Mouse (Mus musculus): ENCODE results near the gene Sucla2. TPM values are rescaled to one million over a fixed set of nuclear protein-coding genes. Genes with fewer than 3 reads are reported as not detected.
A peak's percentile ranks its signal among the peaks of the same experiment; 100 is the strongest.
"Not testable (repeated sequence)": the region's sequence is repeated elsewhere in the genome, so short reads cannot be mapped to it uniquely, and the experiment has no call there.

The Sucla2 gene
- total and polyA plus RNA-seq, 2 experiments from 2014 or later = 95.7 to 144 TPM

GRCm38 (mm10) chr14:73548051-73548450 lies 22.9 kb downstream of the Sucla2 start, which contains the start of gene Nudt15:
Gene Nudt15, minus strand, starts transcription at chr14:73548242.
- 92% methylated on average over 3 of the region's 3 CpGs for WGBS
- 0 out of 2 replicates have a peak, but pooled peaks cover 3% of the 10 kb centered on the region for H3K4me1 ChIP-seq (ENCODE audit: insufficient read depth)
- no peak within 1 kb of the TSS for H3K4me3 ChIP-seq (ENCODE audit: low read depth, low read length)
- H3K27ac ChIP-seq (ENCODE audit: low read depth, low read length) = no peak within 1 kb of the TSS
- no peak within 1 kb of the TSS for H3K4me2 ChIP-seq (ENCODE audit: low read depth)
- DNase-seq (no peak), ATAC-seq (no peak)
- H3K9ac ChIP-seq = no peak within 1 kb of the TSS
- H3K9me3 ChIP-seq (ENCODE audit: low read length) = no peaks in the 10 kb centered on the region
- H3K27me3 ChIP-seq (ENCODE audit: insufficient read depth, low read length) = no peaks in the 10 kb centered on the region
- TF ChIP-seq CTCF (IDR thresholded peaks at IDR 0.05; ENCODE audit: low read depth) = no peak
- H3K36me3 ChIP-seq (ENCODE audit: insufficient read depth) = no peaks in the 10 kb centered on the region

- ATAC-seq (no peak), DNase-seq (no peak)
- Histone ChIP-seq H3K9me3 (ENCODE audit: low read length) (no peaks in the 10 kb centered on the region), H3K27ac (ENCODE audit: low read depth, low read length) (no peak overlapping the region), H3K4me2 (ENCODE audit: low read depth) (no peak overlapping the region), H3K9ac (no peak overlapping the region), H3K27me3 (ENCODE audit: insufficient read depth, low read length) (no peaks in the 10 kb centered on the region), H3K36me3 (ENCODE audit: insufficient read depth) (no peaks in the 10 kb centered on the region), H3K4me3 (ENCODE audit: low read depth, low read length) (no peak overlapping the region), H3K4me1 (ENCODE audit: insufficient read depth) (peaks cover 11% of the 10 kb centered on the region; the same call in 1 of the 2 replicates)
- 51% methylated on average over 3 of the region's 3 CpGs for WGBS
- TF ChIP-seq CTCF (IDR thresholded peaks at IDR 0.05; ENCODE audit: low read depth) = no peak
Measured at GRCm38 (mm10) chr14:73550291-73550690, 25.2 kb downstream of the Sucla2 start.

- H3K27ac ChIP-seq (ENCODE audit: low read depth, low read length) = no peak overlapping the region
- no peaks in the 10 kb centered on the region for H3K36me3 ChIP-seq (ENCODE audit: insufficient read depth)
- H3K4me3 ChIP-seq (ENCODE audit: low read depth, low read length) = no peak overlapping the region
- 21% methylated on average over 8 of the region's 8 CpGs for WGBS
- H3K4me2 ChIP-seq (ENCODE audit: low read depth) = no peak overlapping the region
- peaks cover 11% of the 10 kb centered on the region; the same call in 1 of the 2 replicates for H3K4me1 ChIP-seq (ENCODE audit: insufficient read depth)
- no peaks in the 10 kb centered on the region for H3K9me3 ChIP-seq (ENCODE audit: low read length)
- no peaks in the 10 kb centered on the region for H3K27me3 ChIP-seq (ENCODE audit: insufficient read depth, low read length)
- DNase-seq = no peak
- no peak overlapping the region for H3K9ac ChIP-seq
- ATAC-seq = no peak
- no peak for TF ChIP-seq CTCF (IDR thresholded peaks at IDR 0.05; ENCODE audit: low read depth)
Measured at GRCm38 (mm10) chr14:73550732-73551131, 25.6 kb downstream of the Sucla2 start.

- no peak for TF ChIP-seq CTCF (IDR thresholded peaks at IDR 0.05; ENCODE audit: low read depth)
- no peak overlapping the region for H3K9ac ChIP-seq
- no peak overlapping the region for H3K4me2 ChIP-seq (ENCODE audit: low read depth)
- H3K4me1 ChIP-seq (ENCODE audit: insufficient read depth) = peaks cover 11% of the 10 kb centered on the region; the same call in 1 of the 2 replicates
- DNase-seq = no peak
- H3K9me3 ChIP-seq (ENCODE audit: low read length) = no peaks in the 10 kb centered on the region
- no peak overlapping the region for H3K27ac ChIP-seq (ENCODE audit: low read depth, low read length)
- H3K27me3 ChIP-seq (ENCODE audit: insufficient read depth, low read length) = no peaks in the 10 kb centered on the region
- peaks cover 2% of the 10 kb centered on the region; the same call in 1 of the 2 replicates for H3K36me3 ChIP-seq (ENCODE audit: insufficient read depth)
- ATAC-seq = no peak
- H3K4me3 ChIP-seq (ENCODE audit: low read depth, low read length) = no peak overlapping the region
- WGBS = 74% methylated on average over 6 of the region's 6 CpGs
Measured at GRCm38 (mm10) chr14:73551164-73551563, 26.0 kb downstream of the Sucla2 start.

GRCm38 (mm10) chr14:73552341-73553121 lies 27.4 kb downstream of the Sucla2 start:
- Histone ChIP-seq H3K27me3 (ENCODE audit: insufficient read depth, low read length) (no peaks in the 10 kb centered on the region), H3K4me1 (ENCODE audit: insufficient read depth) (peaks cover 11% of the 10 kb centered on the region; the same call in 1 of the 2 replicates), H3K4me3 (ENCODE audit: low read depth, low read length) (peak overlapping the region; percentile 97), H3K4me2 (ENCODE audit: low read depth) (peak overlapping the region; percentile 85), H3K9me3 (ENCODE audit: low read length) (no peaks in the 10 kb centered on the region), H3K36me3 (ENCODE audit: insufficient read depth) (peaks cover 5% of the 10 kb centered on the region; the same call in 1 of the 2 replicates), H3K27ac (ENCODE audit: low read depth, low read length) (peak overlapping the region; percentile 73), H3K9ac (peak overlapping the region; percentile 96)
- ATAC-seq (peak; percentile 97), DNase-seq (peak; percentile 94)
- peak; percentile 30; the same call in 1 of the 2 replicates for TF ChIP-seq CTCF (IDR thresholded peaks at IDR 0.05; ENCODE audit: low read depth)
- WGBS = 3% methylated on average over 61 of the region's 61 CpGs

- H3K27ac ChIP-seq (ENCODE audit: low read depth, low read length) = peak overlapping the region; percentile 73
- TF ChIP-seq CTCF (IDR thresholded peaks at IDR 0.05; ENCODE audit: low read depth) = no peak
- no peaks in the 10 kb centered on the region for H3K9me3 ChIP-seq (ENCODE audit: low read length)
- no peaks in the 10 kb centered on the region for H3K27me3 ChIP-seq (ENCODE audit: insufficient read depth, low read length)
- peaks cover 11% of the 10 kb centered on the region; the same call in 1 of the 2 replicates for H3K4me1 ChIP-seq (ENCODE audit: insufficient read depth)
- peak overlapping the region; percentile 96 for H3K9ac ChIP-seq
- H3K36me3 ChIP-seq (ENCODE audit: insufficient read depth) = peaks cover 5% of the 10 kb centered on the region; the same call in 1 of the 2 replicates
- WGBS = under 1% methylated on average over 10 of the region's 10 CpGs
- H3K4me2 ChIP-seq (ENCODE audit: low read depth) = peak overlapping the region; percentile 85
- H3K4me3 ChIP-seq (ENCODE audit: low read depth, low read length) = peak overlapping the region; percentile 97
- no peak for DNase-seq
- ATAC-seq = no peak
Measured at GRCm38 (mm10) chr14:73553122-73553696, 28.1 kb downstream of the Sucla2 start.

GRCm38 (mm10) chr14:73569831-73570230 lies 44.7 kb downstream of the Sucla2 start:
- H3K27ac ChIP-seq (ENCODE audit: low read depth, low read length); H3K27me3 ChIP-seq (ENCODE audit: insufficient read depth, low read length); H3K4me2 ChIP-seq (ENCODE audit: low read depth); H3K4me1 ChIP-seq (ENCODE audit: insufficient read depth); H3K4me3 ChIP-seq (ENCODE audit: low read depth, low read length); H3K9ac ChIP-seq; H3K9me3 ChIP-seq (ENCODE audit: low read length): not testable (repeated sequence)
- ATAC-seq = 0 out of 2 replicates have a peak, but pooled peaks have one; percentile 20
- peaks cover 13% of the 10 kb centered on the region for H3K36me3 ChIP-seq (ENCODE audit: insufficient read depth)
- peak; percentile 42 for DNase-seq
- WGBS = 86% methylated on average over 4 of the region's 4 CpGs
- TF ChIP-seq CTCF (IDR thresholded peaks at IDR 0.05; ENCODE audit: low read depth) = peak; percentile 32

All from forebrain, postnatal 0 days (tissue).